Mouse (Mus musculus) ES-Bruce4 (cell line): Measurements from ENCODE around the gene Optc. TPM values are rescaled to one million over a fixed set of nuclear protein-coding genes. Genes with fewer than 3 reads are reported as not detected.

Experiments used
- H3K27ac ChIP-seq: 2 replicates; pipeline ENCODE4 v1.5.1; 2012; ENCODE audit warnings: low read length, inconsistent platforms; ENCODE audit not compliant: insufficient read depth
- H3K27me3 ChIP-seq: 2 replicates; pipeline ENCODE4 v1.6.1; 2012; ENCODE audit warnings: mild to moderate bottlenecking, low read length, inconsistent platforms; ENCODE audit not compliant: control insufficient read depth, poor library complexity, insufficient read depth, severe bottlenecking
- H3K36me3 ChIP-seq: 2 replicates; pipeline ENCODE4 v1.6.1; 2012; ENCODE audit warnings: inconsistent platforms, mild to moderate bottlenecking, low read length, moderate library complexity; ENCODE audit not compliant: control insufficient read depth, poor library complexity, insufficient read depth, severe bottlenecking
- H3K4me1 ChIP-seq: one replicate; pipeline ENCODE4 v1.8.1; 2011; ENCODE audit warnings: low read length; ENCODE audit not compliant: control insufficient read depth, insufficient read depth
- H3K4me3 ChIP-seq: 2 replicates; pipeline ENCODE4 v1.5.1; 2011; ENCODE audit warnings: low read depth, mild to moderate bottlenecking, low read length
- H3K9ac ChIP-seq: 2 replicates; pipeline ENCODE4 v1.6.1; 2012; ENCODE audit warnings: low read depth, mild to moderate bottlenecking, inconsistent platforms; ENCODE audit not compliant: poor library complexity, severe bottlenecking
- H3K9me3 ChIP-seq: replicated peaks from 2 replicates; pipeline ENCODE4 v1.6.1; 2012; ENCODE audit warnings: mild to moderate bottlenecking, low read length, inconsistent platforms; ENCODE audit not compliant: control insufficient read depth, poor library complexity, insufficient read depth, severe bottlenecking
- CTCF ChIP-seq: IDR thresholded peaks from one replicate; pipeline ENCODE4 v1.8.1; 2011; ENCODE audit warnings: low read depth, low read length
- EP300 ChIP-seq: IDR thresholded peaks from 2 replicates; pipeline ENCODE4 v1.6.1; 2011; ENCODE audit warnings: low read depth, low read length; ENCODE audit not compliant: insufficient read depth
- POLR2A ChIP-seq: IDR thresholded peaks from one replicate; pipeline ENCODE4 v1.8.1; 2011; ENCODE audit warnings: low read length; ENCODE audit not compliant: insufficient read depth
- polyA plus RNA-seq: library from polyadenylated mRNA; stranded (reverse); fragments of >200 nt; gene quantifications from 2 replicates; pipeline ENCODE4 v1.2.4, GENCODE M21; 2011; ENCODE audit warnings: low read depth; ENCODE audit not compliant: missing spikeins, insufficient read depth, insufficient read length

Optc gene
- polyA plus RNA-seq, 1 experiment, result not detected

- Histone ChIP-seq H3K9me3 (no peaks in the 10 kb centered on the region), H3K36me3 (no peaks in the 10 kb centered on the region), H3K4me1 (no peaks in the 10 kb centered on the region), H3K4me3 (no peak overlapping the region), H3K27me3 (no peaks in the 10 kb centered on the region), H3K27ac (no peak overlapping the region), H3K9ac (no peak overlapping the region)
- no peak for TF ChIP-seq CTCF
- TF ChIP-seq EP300, result no peak
- no peak for TF ChIP-seq POLR2A
These were observed 38.6 kb downstream of the Optc start for GRCm38 (mm10) chr1:133869221-133869620.

- no peaks in the 10 kb centered on the region for H3K4me1 ChIP-seq
- H3K9me3 ChIP-seq, result no peaks in the 10 kb centered on the region
- no peak overlapping the region for H3K9ac ChIP-seq
- no peaks in the 10 kb centered on the region for H3K36me3 ChIP-seq
- no peak overlapping the region for H3K4me3 ChIP-seq
- TF ChIP-seq EP300 (no peak), POLR2A (no peak), CTCF (no peak)
- H3K27ac ChIP-seq, result no peak overlapping the region
- no peaks in the 10 kb centered on the region for H3K27me3 ChIP-seq
These were observed 44.4 kb downstream of the Optc start for GRCm38 (mm10) chr1:133863257-133863997.

DNA sequence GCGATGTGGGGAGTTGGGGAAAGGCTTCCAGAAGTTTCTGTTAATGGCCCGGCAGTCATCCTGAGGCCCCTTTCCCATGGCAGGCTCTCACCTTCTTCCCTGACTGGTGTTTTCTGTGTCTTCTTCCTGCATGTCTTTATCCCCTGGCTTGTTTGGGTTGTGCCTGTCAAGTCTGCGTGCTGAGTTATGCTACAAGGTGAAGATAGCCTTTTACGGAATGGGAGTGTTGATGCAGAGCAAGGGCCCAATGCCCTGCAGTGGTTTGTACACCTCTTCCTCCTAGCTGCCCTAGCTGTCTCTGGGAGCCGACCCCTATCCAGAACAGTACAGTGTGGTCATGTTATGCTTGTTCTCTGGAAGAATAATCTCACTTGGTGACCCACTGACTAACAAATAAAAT is 46.8 kb downstream of the Optc start:
- no peaks in the 10 kb centered on the region for H3K36me3 ChIP-seq
- no peaks in the 10 kb centered on the region for H3K27me3 ChIP-seq
- H3K4me3 ChIP-seq, result no peak overlapping the region
- TF ChIP-seq EP300 (no peak), CTCF (no peak), POLR2A (no peak)
- H3K9ac ChIP-seq, result no peak overlapping the region
- peaks cover 2% of the 10 kb centered on the region for H3K4me1 ChIP-seq
- H3K9me3 ChIP-seq, result no peaks in the 10 kb centered on the region
- H3K27ac ChIP-seq, result no peak overlapping the region

- Histone ChIP-seq H3K36me3 (no peaks in the 10 kb centered on the region), H3K27me3 (no peaks in the 10 kb centered on the region), H3K9ac (no peak overlapping the region), H3K9me3 (no peaks in the 10 kb centered on the region), H3K27ac (no peak overlapping the region), H3K4me3 (no peak overlapping the region), H3K4me1 (peaks cover 3% of the 10 kb centered on the region)
- no peak for TF ChIP-seq CTCF
- no peak for TF ChIP-seq EP300
- no peak for TF ChIP-seq POLR2A
These were observed 47.7 kb downstream of the Optc start for GRCm38 (mm10) chr1:133859821-133860711.

DNA sequence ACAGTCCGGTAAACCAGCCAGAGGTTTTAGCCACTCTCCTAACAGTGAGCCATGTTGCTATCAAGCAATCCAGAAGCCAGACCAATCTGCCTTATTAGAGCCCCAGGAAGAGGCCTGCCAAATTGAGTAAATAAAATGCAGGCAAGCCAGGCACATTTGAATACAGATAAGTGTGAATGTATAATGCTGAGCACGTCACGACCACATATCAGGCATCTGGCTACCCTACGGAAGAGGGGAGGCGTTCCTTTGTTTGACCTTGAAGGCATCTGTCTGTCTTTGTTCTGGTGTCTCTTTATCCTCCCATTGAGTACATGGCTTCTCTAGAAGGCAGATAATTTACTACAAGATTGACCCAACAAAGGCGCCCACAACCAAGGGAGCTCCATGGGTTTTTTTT is 48.5 kb downstream of the Optc start:
- Histone ChIP-seq H3K27ac (no peak overlapping the region), H3K9ac (no peak overlapping the region), H3K27me3 (no peaks in the 10 kb centered on the region), H3K36me3 (no peaks in the 10 kb centered on the region), H3K4me1 (peaks cover 3% of the 10 kb centered on the region), H3K4me3 (no peak overlapping the region), H3K9me3 (no peaks in the 10 kb centered on the region)
- TF ChIP-seq POLR2A, result no peak

- H3K27ac ChIP-seq, result no peak overlapping the region
- no peak overlapping the region for H3K9ac ChIP-seq
- H3K9me3 ChIP-seq, result no peaks in the 10 kb centered on the region
- H3K27me3 ChIP-seq, result no peaks in the 10 kb centered on the region
- peaks cover 3% of the 10 kb centered on the region for H3K4me1 ChIP-seq
- no peaks in the 10 kb centered on the region for H3K36me3 ChIP-seq
- TF ChIP-seq POLR2A, result no peak
- TF ChIP-seq CTCF, result no peak
- no peak for TF ChIP-seq EP300
- no peak overlapping the region for H3K4me3 ChIP-seq
These were observed 50.0 kb downstream of the Optc start for GRCm38 (mm10) chr1:133857781-133858180.
